Mouse (Mus musculus): ENCODE results near the gene Gdpgp1.

Gene Gdpgp1

GRCm38 (mm10) chr7:80232489-80233029 lies at the start of gene Gdpgp1, which contains the start of gene Cib1:
Gdpgp1 (plus strand) TSS chr7:80232865.
Cib1 (minus strand) TSS chr7:80232813.
- peak; percentile 98 to 99 for DNase-seq (ENCODE audit: low spot score in 2 of 2)

GRCm38 (mm10) chr7:80183466-80183865 lies 49.2 kb upstream of the Gdpgp1 start:
- DNase-seq (ENCODE audit: low spot score in 2 of 2), result no peak

- no peak for DNase-seq (ENCODE audit: low spot score in 2 of 2)
Observed at GRCm38 (mm10) chr7:80183969-80184368, 48.7 kb upstream of the Gdpgp1 start.

- no peak for DNase-seq (ENCODE audit: low spot score in 2 of 2)
Observed at GRCm38 (mm10) chr7:80184551-80184950, 48.1 kb upstream of the Gdpgp1 start.

GRCm38 (mm10) chr7:80184968-80185367 lies 47.7 kb upstream of the Gdpgp1 start:
- DNase-seq (ENCODE audit: low spot score in 2 of 2), result peak; percentile 20 to 43

- DNase-seq (ENCODE audit: low spot score in 2 of 2), result peak; percentile 62 to 73
Observed at GRCm38 (mm10) chr7:80186021-80186420, 46.6 kb upstream of the Gdpgp1 start.

- peak; percentile 80 to 82 for DNase-seq (ENCODE audit: low spot score in 2 of 2)
Observed at GRCm38 (mm10) chr7:80186531-80187296, 46.0 kb upstream of the Gdpgp1 start, which contains the start of gene Sema4b. Sema4b (plus strand) TSS chr7:80186841.

- no peak for DNase-seq (ENCODE audit: low spot score in 2 of 2)
Observed at GRCm38 (mm10) chr7:80187501-80187900, 45.2 kb upstream of the Gdpgp1 start.

- no peak for DNase-seq (ENCODE audit: low spot score in 2 of 2)
Observed at GRCm38 (mm10) chr7:80188579-80189125, 44.0 kb upstream of the Gdpgp1 start.

GRCm38 (mm10) chr7:80189147-80189933 lies 43.3 kb upstream of the Gdpgp1 start:
- DNase-seq (ENCODE audit: low spot score in 2 of 2), result no peak

- DNase-seq (ENCODE audit: low spot score in 2 of 2), result peak; percentile 88 to 90
Observed at GRCm38 (mm10) chr7:80191455-80191854, 41.2 kb upstream of the Gdpgp1 start.

- peak; percentile 91 to 94 for DNase-seq (ENCODE audit: low spot score in 2 of 2)
Observed at GRCm38 (mm10) chr7:80192226-80193061, 40.2 kb upstream of the Gdpgp1 start.

GRCm38 (mm10) chr7:80193941-80194739 lies 38.5 kb upstream of the Gdpgp1 start:
- DNase-seq (ENCODE audit: low spot score in 2 of 2), result peak; percentile 48

GRCm38 (mm10) chr7:80195146-80195545 lies 37.5 kb upstream of the Gdpgp1 start:
- DNase-seq (ENCODE audit: low spot score in 2 of 2), result peak in 1 of 2 experiments; percentile 30

GRCm38 (mm10) chr7:80195576-80196263 lies 36.9 kb upstream of the Gdpgp1 start:
- DNase-seq (ENCODE audit: low spot score in 2 of 2), result no peak

GRCm38 (mm10) chr7:80197371-80197770 lies 35.3 kb upstream of the Gdpgp1 start:
- DNase-seq (ENCODE audit: low spot score in 2 of 2), result peak; percentile 81 to 83

- peak; percentile 84 to 86 for DNase-seq (ENCODE audit: low spot score in 2 of 2)
Observed at GRCm38 (mm10) chr7:80197941-80198778, 34.5 kb upstream of the Gdpgp1 start.

GRCm38 (mm10) chr7:80198863-80199262 lies 33.8 kb upstream of the Gdpgp1 start:
- DNase-seq (ENCODE audit: low spot score in 2 of 2), result peak in 1 of 2 experiments; percentile 26

GRCm38 (mm10) chr7:80199286-80199685 lies 33.4 kb upstream of the Gdpgp1 start:
- peak in 1 of 2 experiments; percentile 19 for DNase-seq (ENCODE audit: low spot score in 2 of 2)

Data from spleen, postnatal 36 days (tissue).